Mouse (Mus musculus): ENCODE data around the gene Mx1. TPM values are rescaled to one million over a fixed set of nuclear protein-coding genes. Genes with fewer than 3 reads are reported as not detected.

Gene Mx1
- polyA plus RNA-seq, 1 experiment: 7.9 TPM

- no peaks in the 10 kb centered on the region for H3K27me3 ChIP-seq (ENCODE audit: control insufficient read depth, insufficient read depth, low read length)
- H3K4me1 ChIP-seq (replicated peaks; ENCODE audit: control insufficient read depth, insufficient read depth, low read length): no peaks in the 10 kb centered on the region
- no peak for DNase-seq
- H3K4me3 ChIP-seq (ENCODE audit: control insufficient read depth, insufficient read depth, low read length): no peak overlapping the region
- no peak overlapping the region for H3K27ac ChIP-seq (ENCODE audit: control insufficient read depth, insufficient read depth, low read length)
- no peaks in the 10 kb centered on the region for H3K36me3 ChIP-seq (ENCODE audit: control insufficient read depth, insufficient read depth, low read length)
- TF ChIP-seq POLR2A (IDR thresholded peaks at IDR 0.05; ENCODE audit: control insufficient read depth, extremely low read depth, insufficient read depth, low read length, poor library complexity) (no peak), CTCF (IDR thresholded peaks at IDR 0.05; ENCODE audit: borderline replicate concordance, control insufficient read depth, extremely low read depth, insufficient read depth, low read length, poor library complexity) (no peak)
- WGBS: 95% methylated on average over 7 of the region's 7 CpGs
Observed at GRCm38 (mm10) chr16:97500901-97501300, 38.2 kb upstream of the Mx1 start.

GRCm38 (mm10) chr16:97499450-97499849 lies 36.7 kb upstream of the Mx1 start:
- WGBS: 96% methylated on average over 7 of the region's 7 CpGs

GRCm38 (mm10) chr16:97498139-97498538 lies 35.4 kb upstream of the Mx1 start:
- Histone ChIP-seq H3K36me3 (ENCODE audit: control insufficient read depth, insufficient read depth, low read length) (no peaks in the 10 kb centered on the region), H3K4me3 (ENCODE audit: control insufficient read depth, insufficient read depth, low read length) (no peak overlapping the region), H3K4me1 (replicated peaks; ENCODE audit: control insufficient read depth, insufficient read depth, low read length) (no peaks in the 10 kb centered on the region), H3K27me3 (ENCODE audit: control insufficient read depth, insufficient read depth, low read length) (no peaks in the 10 kb centered on the region), H3K27ac (ENCODE audit: control insufficient read depth, insufficient read depth, low read length) (no peak overlapping the region)
- 93% methylated on average over 3 of the region's 3 CpGs for WGBS
- no peak for DNase-seq
- TF ChIP-seq POLR2A (IDR thresholded peaks at IDR 0.05; ENCODE audit: control insufficient read depth, extremely low read depth, insufficient read depth, low read length, poor library complexity) (no peak), CTCF (IDR thresholded peaks at IDR 0.05; ENCODE audit: borderline replicate concordance, control insufficient read depth, extremely low read depth, insufficient read depth, low read length, poor library complexity) (no peak)

More at GRCm38 (mm10) chr16:97499450-97499849, 36.7 kb upstream of the Mx1 start:
- TF ChIP-seq CTCF (IDR thresholded peaks at IDR 0.05; ENCODE audit: borderline replicate concordance, control insufficient read depth, extremely low read depth, insufficient read depth, low read length, poor library complexity) (no peak), POLR2A (IDR thresholded peaks at IDR 0.05; ENCODE audit: control insufficient read depth, extremely low read depth, insufficient read depth, low read length, poor library complexity) (no peak)
- Histone ChIP-seq H3K27me3 (ENCODE audit: control insufficient read depth, insufficient read depth, low read length) (no peaks in the 10 kb centered on the region), H3K36me3 (ENCODE audit: control insufficient read depth, insufficient read depth, low read length) (no peaks in the 10 kb centered on the region), H3K4me1 (replicated peaks; ENCODE audit: control insufficient read depth, insufficient read depth, low read length) (no peaks in the 10 kb centered on the region), H3K4me3 (ENCODE audit: control insufficient read depth, insufficient read depth, low read length) (no peak overlapping the region), H3K27ac (ENCODE audit: control insufficient read depth, insufficient read depth, low read length) (no peak overlapping the region)
- no peak for DNase-seq

GRCm38 (mm10) chr16:97497682-97498081 lies 35.0 kb upstream of the Mx1 start:
- Histone ChIP-seq H3K36me3 (ENCODE audit: control insufficient read depth, insufficient read depth, low read length) (no peaks in the 10 kb centered on the region), H3K4me1 (replicated peaks; ENCODE audit: control insufficient read depth, insufficient read depth, low read length) (no peaks in the 10 kb centered on the region), H3K27ac (ENCODE audit: control insufficient read depth, insufficient read depth, low read length) (no peak overlapping the region), H3K27me3 (ENCODE audit: control insufficient read depth, insufficient read depth, low read length) (no peaks in the 10 kb centered on the region), H3K4me3 (ENCODE audit: control insufficient read depth, insufficient read depth, low read length) (no peak overlapping the region)
- TF ChIP-seq POLR2A (IDR thresholded peaks at IDR 0.05; ENCODE audit: control insufficient read depth, extremely low read depth, insufficient read depth, low read length, poor library complexity) (no peak), CTCF (IDR thresholded peaks at IDR 0.05; ENCODE audit: borderline replicate concordance, control insufficient read depth, extremely low read depth, insufficient read depth, low read length, poor library complexity) (no peak)
- no peak for DNase-seq
- WGBS: 85% methylated on average over 5 of the region's 5 CpGs

- no peak overlapping the region for H3K27ac ChIP-seq (ENCODE audit: control insufficient read depth, insufficient read depth, low read length)
- no peaks in the 10 kb centered on the region for H3K4me1 ChIP-seq (replicated peaks; ENCODE audit: control insufficient read depth, insufficient read depth, low read length)
- H3K4me3 ChIP-seq (ENCODE audit: control insufficient read depth, insufficient read depth, low read length): no peak overlapping the region
- 78% methylated on average over 3 of the region's 3 CpGs for WGBS
- no peaks in the 10 kb centered on the region for H3K27me3 ChIP-seq (ENCODE audit: control insufficient read depth, insufficient read depth, low read length)
- TF ChIP-seq POLR2A (IDR thresholded peaks at IDR 0.05; ENCODE audit: control insufficient read depth, extremely low read depth, insufficient read depth, low read length, poor library complexity) (no peak), CTCF (IDR thresholded peaks at IDR 0.05; ENCODE audit: borderline replicate concordance, control insufficient read depth, extremely low read depth, insufficient read depth, low read length, poor library complexity) (no peak)
- H3K36me3 ChIP-seq (ENCODE audit: control insufficient read depth, insufficient read depth, low read length): no peaks in the 10 kb centered on the region
- DNase-seq: no peak
Observed at GRCm38 (mm10) chr16:97496026-97496425, 33.3 kb upstream of the Mx1 start.

- Histone ChIP-seq H3K36me3 (ENCODE audit: control insufficient read depth, insufficient read depth, low read length) (no peaks in the 10 kb centered on the region), H3K4me3 (ENCODE audit: control insufficient read depth, insufficient read depth, low read length) (no peak overlapping the region), H3K4me1 (replicated peaks; ENCODE audit: control insufficient read depth, insufficient read depth, low read length) (no peaks in the 10 kb centered on the region; the same call in 1 of the 2 replicates), H3K27ac (ENCODE audit: control insufficient read depth, insufficient read depth, low read length) (no peak overlapping the region), H3K27me3 (ENCODE audit: control insufficient read depth, insufficient read depth, low read length) (no peaks in the 10 kb centered on the region)
- DNase-seq: no peak
- WGBS: 79% methylated on average over 1 of the region's 1 CpGs
- no peak for TF ChIP-seq POLR2A (IDR thresholded peaks at IDR 0.05; ENCODE audit: control insufficient read depth, extremely low read depth, insufficient read depth, low read length, poor library complexity)
- TF ChIP-seq CTCF (IDR thresholded peaks at IDR 0.05; ENCODE audit: borderline replicate concordance, control insufficient read depth, extremely low read depth, insufficient read depth, low read length, poor library complexity): no peak
Observed at GRCm38 (mm10) chr16:97492369-97492768, 29.7 kb upstream of the Mx1 start.

- Histone ChIP-seq H3K27me3 (ENCODE audit: control insufficient read depth, insufficient read depth, low read length) (no peaks in the 10 kb centered on the region), H3K4me1 (replicated peaks; ENCODE audit: control insufficient read depth, insufficient read depth, low read length) (no peaks in the 10 kb centered on the region), H3K36me3 (ENCODE audit: control insufficient read depth, insufficient read depth, low read length) (no peaks in the 10 kb centered on the region), H3K4me3 (ENCODE audit: control insufficient read depth, insufficient read depth, low read length) (no peak overlapping the region), H3K27ac (ENCODE audit: control insufficient read depth, insufficient read depth, low read length) (no peak overlapping the region)
- no peak for TF ChIP-seq CTCF (IDR thresholded peaks at IDR 0.05; ENCODE audit: borderline replicate concordance, control insufficient read depth, extremely low read depth, insufficient read depth, low read length, poor library complexity)
- TF ChIP-seq POLR2A (IDR thresholded peaks at IDR 0.05; ENCODE audit: control insufficient read depth, extremely low read depth, insufficient read depth, low read length, poor library complexity): no peak
- WGBS: 33% methylated on average over 2 of the region's 2 CpGs
- DNase-seq: no peak
Observed at GRCm38 (mm10) chr16:97478655-97479054, 15.9 kb upstream of the Mx1 start.
